Mouse (Mus musculus) olfactory bulb, adult 2 months (tissue): ENCODE data around the gene Maip1. TPM values are rescaled to one million over a fixed set of nuclear protein-coding genes. Genes with fewer than 3 reads are reported as not detected.

Source experiments
- H3K27ac ChIP-seq: fragments of 200-500 bp; 2 replicates; pipeline ENCODE4 v1.5.1; 2012; ENCODE audit warnings: low read depth, low read length; ENCODE audit not compliant: insufficient read depth
- H3K4me1 ChIP-seq: fragments of 200-500 bp; 2 replicates; pipeline ENCODE4 v1.6.1; 2012; ENCODE audit warnings: low read length; ENCODE audit not compliant: control insufficient read depth, insufficient read depth
- H3K4me3 ChIP-seq: fragments of 200-500 bp; 2 replicates; pipeline ENCODE4 v1.5.1; 2012; ENCODE audit warnings: mild to moderate bottlenecking, low read depth, low read length, moderate library complexity; ENCODE audit not compliant: insufficient read depth
- CTCF ChIP-seq: fragments of 200-500 bp; IDR thresholded peaks from 2 replicates; pipeline ENCODE4 v1.5.1; 2012; ENCODE audit warnings: low read depth, mild to moderate bottlenecking, low read length, moderate library complexity; ENCODE audit not compliant: insufficient read depth
- POLR2A ChIP-seq: fragments of 200-500 bp; IDR thresholded peaks from 2 replicates; pipeline ENCODE4 v1.6.1; 2012; ENCODE audit warnings: mild to moderate bottlenecking, low read depth, low read length, moderate library complexity; ENCODE audit not compliant: insufficient read depth
- WGBS: fragments of 180-500 bp; shearing (Covaris S2); methylation state at CpG from one replicate; pipeline ENCODE4 v1.1.7; 2018; 5-methylcytosine and 5-hydroxymethylcytosine counted together
- polyA plus RNA-seq: library from polyadenylated mRNA; stranded (reverse); fragments of >200 nt; gene quantifications from 2 replicates; pipeline ENCODE4 v1.2.4, GENCODE M21; 2012; ENCODE audit warnings: low replicate concordance; ENCODE audit not compliant: missing spikeins, insufficient read depth, insufficient read length

Maip1 gene
- polyA plus RNA-seq, 1 experiment, result not detected

DNA sequence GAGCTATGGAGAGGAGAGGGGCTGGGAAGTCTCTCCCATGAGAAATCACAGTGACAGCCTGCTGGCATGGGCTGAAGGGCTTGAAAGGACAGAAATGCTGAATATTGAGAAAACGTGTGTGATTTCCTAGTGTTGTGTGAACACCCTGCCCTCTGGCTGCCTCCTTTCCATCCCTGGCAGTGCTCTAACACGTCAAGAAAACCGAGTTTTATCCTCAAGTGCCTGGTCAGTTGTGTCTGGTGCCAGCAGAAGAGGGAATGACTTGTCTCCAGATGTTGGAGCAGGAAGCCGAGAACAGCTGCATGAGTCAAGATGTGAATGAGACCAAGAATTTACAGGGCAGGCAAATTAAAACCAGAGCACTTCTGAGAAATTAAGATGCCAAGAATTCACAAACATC is 34.6 kb downstream of the Maip1 start:
- Histone ChIP-seq H3K4me1 (no peaks in the 10 kb centered on the region), H3K4me3 (no peak overlapping the region), H3K27ac (no peak overlapping the region)
- TF ChIP-seq CTCF, result no peak
- no peak for TF ChIP-seq POLR2A
- WGBS, result 70% methylated on average over 4 of the region's 4 CpGs

DNA sequence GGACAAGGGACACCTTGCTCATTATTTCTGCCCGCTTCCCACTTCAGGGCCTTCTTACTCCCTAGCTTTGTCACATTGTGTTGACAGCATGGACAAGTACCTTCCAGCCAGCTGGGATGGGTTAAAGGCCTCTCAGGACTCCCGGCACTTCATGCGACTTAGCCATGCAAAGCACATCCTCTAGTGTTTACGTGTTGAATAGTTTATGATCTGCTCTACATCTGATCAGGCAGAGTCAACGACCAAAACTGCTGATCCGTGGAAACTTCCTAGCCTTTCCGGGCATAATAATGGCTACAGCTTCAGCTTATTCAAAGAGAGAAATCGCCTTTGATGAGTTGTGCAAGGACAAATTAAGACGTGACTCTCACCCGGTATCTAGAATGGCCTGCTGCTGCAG is 39.6 kb downstream of the Maip1 start:
- WGBS, result 81% methylated on average over 10 of the region's 10 CpGs
- H3K27ac ChIP-seq, result no peak overlapping the region
- no peak overlapping the region for H3K4me3 ChIP-seq
- no peak for TF ChIP-seq CTCF
- TF ChIP-seq POLR2A, result no peak
- H3K4me1 ChIP-seq, result no peaks in the 10 kb centered on the region

DNA sequence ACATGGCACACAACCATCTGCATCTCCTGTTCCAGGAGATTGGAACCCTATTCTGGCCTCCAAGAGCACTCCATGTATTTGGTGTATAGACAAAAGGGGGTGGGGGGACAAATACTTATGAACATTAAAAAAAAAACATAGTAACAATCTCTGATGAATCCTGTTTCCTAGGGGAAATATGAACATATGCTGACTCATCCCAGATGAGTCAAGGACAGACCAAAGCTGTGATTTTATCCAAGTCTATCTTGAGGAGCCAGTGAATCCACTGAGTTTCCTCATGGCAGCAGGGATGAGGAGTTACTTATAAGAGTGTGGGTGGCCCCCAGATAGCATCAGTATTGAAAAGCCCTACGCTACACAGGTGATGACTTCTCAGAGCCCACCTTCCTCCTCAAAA is 44.1 kb downstream of the Maip1 start:
- no peak overlapping the region for H3K27ac ChIP-seq
- WGBS, result 88% methylated on average over 1 of the region's 1 CpGs
- H3K4me1 ChIP-seq, result no peaks in the 10 kb centered on the region
- TF ChIP-seq POLR2A (no peak), CTCF (no peak)
- no peak overlapping the region for H3K4me3 ChIP-seq

DNA sequence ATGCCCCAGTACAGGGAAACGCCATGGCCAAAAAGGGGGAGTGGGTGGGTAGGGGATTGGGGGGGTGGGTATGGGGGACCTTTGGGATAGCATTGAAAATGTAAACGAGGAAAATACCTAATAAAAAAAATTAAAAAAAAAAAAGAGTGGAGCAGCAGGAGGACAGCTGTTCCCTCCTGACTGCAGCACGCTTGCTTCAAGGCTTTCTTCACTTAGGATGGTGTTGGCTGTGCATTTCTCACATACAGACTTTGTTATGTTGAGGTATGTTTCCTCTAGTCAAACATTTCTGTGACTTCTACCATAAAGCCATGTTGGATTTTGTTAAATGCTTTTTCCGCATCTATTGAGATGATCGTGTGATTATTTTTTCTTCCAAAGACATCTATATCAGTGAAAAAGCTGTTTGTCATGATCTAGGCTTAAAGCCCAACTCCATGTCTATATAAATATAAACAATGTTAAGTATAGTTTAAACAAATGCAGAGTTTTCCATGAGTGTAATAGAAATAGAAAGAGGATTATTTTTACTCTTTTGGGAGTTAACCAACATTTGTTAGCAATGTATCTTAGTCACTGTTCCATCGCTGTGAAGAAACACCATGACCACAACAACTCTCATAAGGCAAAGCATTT is 54.3 kb downstream of the Maip1 start:
- H3K4me1 ChIP-seq, result no peaks in the 10 kb centered on the region
- TF ChIP-seq CTCF (no peak), POLR2A (no peak)
- WGBS, result 83% methylated on average over 6 of the region's 6 CpGs
- no peak overlapping the region for H3K4me3 ChIP-seq
- H3K27ac ChIP-seq, result no peak overlapping the region

Other genes with a start within 250 kb of the Maip1 start
- not detected in 2 replicates for gene 1700066M21Rik, start 28.7 kb upstream of the Maip1 start, polyA plus RNA-seq
- gene Tyw5, start 773 bp downstream of the Maip1 start, polyA plus RNA-seq, result not detected in 2 replicates